Mouse (Mus musculus) stomach, postnatal 0 days (tissue): Measurements from ENCODE around the gene Auts2.

Experiments
- CTCF ChIP-seq: IDR thresholded peaks from 2 replicates; pipeline ENCODE4 v1.5.1; 2016; ENCODE audit warnings: antibody characterized with exemption, low read depth, mild to moderate bottlenecking, moderate library complexity
- EP300 ChIP-seq: optimal IDR thresholded peaks from 2 replicates; pipeline ENCODE3; 2016; ENCODE audit warnings: antibody characterized with exemption

- TF ChIP-seq CTCF (no peak), EP300 (no peak)
Observed at GRCm38 (mm10) chr5:131717359-131717965, 825.7 kb downstream of the Auts2 start.
